Mouse (Mus musculus) spleen, postnatal 14 days (tissue): ENCODE measurements around the gene Mpdu1.
"Not testable (repeated sequence)": the region's sequence is repeated elsewhere in the genome, so short reads cannot be mapped to it uniquely, and the experiment has no call there.

ENCODE experiments used
- DNase-seq, 2 experiments: peaks; one replicate each; pipeline ENCODE4 v3.0.0; 2021 to 2022; ENCODE audit warnings: low spot score in 2 of 2

The Mpdu1 gene

GRCm38 (mm10) chr11:69665457-69665960 is 3.1 kb upstream of the Mpdu1 start:
- DNase-seq: no peak

- DNase-seq: no peak
Measured at GRCm38 (mm10) chr11:69664841-69665240, 2.4 kb upstream of the Mpdu1 start.

GRCm38 (mm10) chr11:69663795-69664194 is 1.4 kb upstream of the Mpdu1 start:
- DNase-seq: no peak

- DNase-seq: no peak
Measured at GRCm38 (mm10) chr11:69662967-69663671, 677 bp upstream of the Mpdu1 start.

- DNase-seq: no peak
Measured at GRCm38 (mm10) chr11:69661221-69661881, 1.1 kb downstream of the Mpdu1 start.

- no peak for DNase-seq
Measured at GRCm38 (mm10) chr11:69657462-69657881, 5.0 kb downstream of the Mpdu1 start.

GRCm38 (mm10) chr11:69656617-69657461 is 5.6 kb downstream of the Mpdu1 start:
- peak in 1 of 2 experiments; percentile 49 for DNase-seq

GRCm38 (mm10) chr11:69656065-69656455 is 6.4 kb downstream of the Mpdu1 start:
- DNase-seq: no peak

GRCm38 (mm10) chr11:69655264-69656064 is 7.0 kb downstream of the Mpdu1 start, which contains the start of gene Sox15:
TSS of gene Sox15 (plus strand) at chr11:69655314.
- DNase-seq: peak in 1 of 2 experiments; percentile 27

GRCm38 (mm10) chr11:69654760-69655159 is 7.7 kb downstream of the Mpdu1 start:
- DNase-seq: no peak

GRCm38 (mm10) chr11:69653399-69653798 is 9.0 kb downstream of the Mpdu1 start:
- DNase-seq: no peak

- no peak for DNase-seq
Measured at GRCm38 (mm10) chr11:69645860-69646259, 16.6 kb downstream of the Mpdu1 start.

- no peak for DNase-seq
Measured at GRCm38 (mm10) chr11:69635471-69635870, 27.0 kb downstream of the Mpdu1 start.

- peak in 1 of 2 experiments; percentile 60 for DNase-seq
Measured at GRCm38 (mm10) chr11:69633128-69633866, 29.1 kb downstream of the Mpdu1 start.

- DNase-seq: peak; percentile 100
Measured at GRCm38 (mm10) chr11:69632284-69633089, 30.0 kb downstream of the Mpdu1 start, which contains the start of gene Fxr2. TSS of gene Fxr2 (plus strand) at chr11:69632990.

GRCm38 (mm10) chr11:69629802-69630201 is 32.6 kb downstream of the Mpdu1 start:
- no peak for DNase-seq

- DNase-seq: peak; percentile 62 to 77
Measured at GRCm38 (mm10) chr11:69628286-69628685, 34.2 kb downstream of the Mpdu1 start.

- not testable (repeated sequence) for DNase-seq
Measured at GRCm38 (mm10) chr11:69624339-69624738, 38.1 kb downstream of the Mpdu1 start.

- no peak for DNase-seq
Measured at GRCm38 (mm10) chr11:69623006-69623405, 39.4 kb downstream of the Mpdu1 start.

GRCm38 (mm10) chr11:69622406-69622805 is 40.0 kb downstream of the Mpdu1 start:
- no peak for DNase-seq
